8 mouse cellular contexts compared by ENCODE assay signal in the genomic region with DNA sequence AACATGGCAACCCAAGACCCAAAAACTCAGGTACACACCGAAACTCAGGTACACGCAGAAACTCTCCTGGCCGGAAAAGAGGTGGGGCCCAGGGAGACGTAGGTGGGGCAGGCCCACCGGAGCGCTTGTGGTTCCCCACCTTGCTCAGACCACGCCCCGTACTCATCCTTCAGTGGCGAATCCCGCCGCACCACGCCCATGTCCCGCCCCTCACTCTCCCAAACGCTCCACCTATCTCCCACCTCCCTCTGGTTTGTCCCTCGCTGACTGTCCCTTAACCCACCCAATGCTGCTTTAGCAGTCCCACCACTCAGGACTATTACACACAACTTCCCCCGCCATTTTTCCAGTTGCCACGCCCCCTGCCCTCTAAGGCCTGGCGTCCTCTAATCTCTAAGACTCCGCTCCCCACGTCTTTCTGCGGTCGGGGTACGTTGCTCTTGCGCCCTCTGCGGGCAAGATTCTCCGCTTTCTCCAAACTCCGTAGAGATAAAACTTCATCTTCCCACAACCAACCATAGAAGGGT. TPM values are rescaled to one million over a fixed set of nuclear protein-coding genes. Genes with fewer than 3 reads are reported as not detected.
DNase-seq lines count a peak whose midpoint lies in the region; ATAC-seq and TF ChIP-seq lines count a peak whose summit lies in the region.

No protein-coding gene starts in this region.

- H3K4me3 ChIP-seq in gastrocnemius, adult 2 months, result peak overlapping the region; percentile 73
- H3K4me3 ChIP-seq in hindbrain, embryonic 16.5 days (ENCODE audit: low read length), result peak overlapping the region; percentile 54

- H3K36me3 ChIP-seq in hindbrain, embryonic 16.5 days (ENCODE audit: control insufficient read depth, insufficient read depth, low read length), result no peaks in the 10 kb centered on the region

- CTCF ChIA-PET in Patski (lab: Charles Lee), result interaction anchor here (0.6 to 3.2 kb wide), 4 partner anchors 14 to 84 kb away, joined by 3 to 17 read pairs (median 4); no protein-coding TSS in a partner anchor

- H3K27me3 ChIP-seq in Patski, result no peaks in the 10 kb centered on the region
- peaks cover 13% of the 10 kb centered on the region for H3K27me3 ChIP-seq in hindbrain, embryonic 16.5 days (replicated peaks; ENCODE audit: control insufficient read depth, insufficient read depth, low read length)

- peaks cover 18% of the 10 kb centered on the region; the same call in 1 of the 2 replicates for H3K4me1 ChIP-seq in hindbrain, embryonic 16.5 days (ENCODE audit: control insufficient read depth, insufficient read depth, low read depth, low read length)

- peak overlapping the region; percentile 94 for H3K4me2 ChIP-seq in hindbrain, embryonic 16.5 days (ENCODE audit: low read length)

- peak; percentile 46 for ATAC-seq in Patski
- peak; percentile 85 for ATAC-seq in hindbrain, embryonic 16.5 days
- ATAC-seq in megakaryocyte-erythroid progenitor cell, adult 5-6 weeks (replicated peaks; ENCODE audit: low FRiP score, low TSS enrichment, poor library complexity, severe bottlenecking), result peak; percentile 81

- in situ Hi-C loops in Patski (cut with MboI; ENCODE audit: low pct_unique_long_range_greater_than_20kb), result loop anchor here (10.0 kb wide), 1 partner anchor 58 kb away; no protein-coding TSS in a partner anchor

- H3K9me3 ChIP-seq in hindbrain, embryonic 16.5 days (ENCODE audit: control insufficient read depth, low read length), result no peaks in the 10 kb centered on the region

- peak; percentile 84 for DNase-seq in Patski (ENCODE audit: low read depth, low spot score)
- DNase-seq in cerebellum, postnatal 14 days, result peak; percentile 70 to 77
- DNase-seq in gastrocnemius, adult 2 months, result peak; percentile 91
- peak; percentile 74 to 78 for DNase-seq in left cerebral cortex, postnatal 14 days (ENCODE audit: low spot score in 2 of 2)
- DNase-seq in right cerebral cortex, postnatal 14 days, result peak; percentile 80
- peak; percentile 83 to 87 for DNase-seq in urinary bladder, postnatal 36 days (ENCODE audit: low spot score in 2 of 2)

- H3K27ac ChIP-seq in gastrocnemius, adult 2 months, result peak overlapping the region; percentile 96
- H3K27ac ChIP-seq in hindbrain, embryonic 16.5 days (ENCODE audit: low read depth, low read length), result peak overlapping the region; percentile 74

- 1% methylated on average over 24 of the region's 27 CpGs for WGBS in hindbrain, embryonic 16.5 days

- POLR2A ChIA-PET in Patski (lab: Charles Lee), result interaction anchor here (0.7 to 4.4 kb wide), 4 partner anchors 13 to 25 kb away, joined by 3 to 33 read pairs (median 24); no protein-coding TSS in a partner anchor

- peak overlapping the region; percentile 67 for H3K9ac ChIP-seq in hindbrain, embryonic 16.5 days (ENCODE audit: low read depth, low read length)

- intact Hi-C loops in gastrocnemius, adult 2 months (cut with DNase I), result loop anchor here (1.0 kb wide), 1 partner anchor 25 kb away; no protein-coding TSS in a partner anchor
- intact Hi-C loops in left cerebral cortex, postnatal 14 days (cut with DNase I), result loop anchor here (1.0 kb wide), 1 partner anchor 25 kb away; no protein-coding TSS in a partner anchor

- no peak for TF ChIP-seq CTCF in Patski (IDR thresholded peaks at IDR 0.05)
- peak; percentile 86 for TF ChIP-seq CTCF in gastrocnemius, adult 2 months (IDR thresholded peaks at IDR 0.05)

RNA-seq across cellular contexts. Expression of gene Arhgef17, which starts 0.6 kb away (rescaled TPM):
- 78.8 TPM for polyA plus RNA-seq in Patski (2021)
- 10 to 100 TPM; 20.9 to 33.3 TPM for total RNA-seq in gastrocnemius, adult 2 months (2021)
- polyA plus RNA-seq in hindbrain, embryonic 16.5 days (2015; fragmentation: Nextera tagmentation; extraction: Ambion mirVana), result 13.6 and 18.2 TPM in 2 replicates
- total RNA-seq in left cerebral cortex, postnatal 14 days (2021), result 10 to 100 TPM; 81.3 to 91.6 TPM
- total RNA-seq in megakaryocyte-erythroid progenitor cell, adult 5-6 weeks (2014; fragmentation: Nextera tagmentation), result not detected in 2 replicates
- total RNA-seq in megakaryocyte-erythroid progenitor cell, adult 5-6 weeks (2017), result not detected in 2 replicates

RNA-seq across cellular contexts. Expression of gene P2ry6, which starts 41.9 kb away (rescaled TPM):
- 0.22 TPM for polyA plus RNA-seq in Patski (2021)
- 1 to 10 TPM in 1 of 2 experiments, under 1 TPM in 1; 0.82 to 1.4 TPM for total RNA-seq in gastrocnemius, adult 2 months (2021)
- 2.7 and 4.8 TPM in 2 replicates for polyA plus RNA-seq in hindbrain, embryonic 16.5 days (2015; fragmentation: Nextera tagmentation; extraction: Ambion mirVana)
- 1 to 10 TPM; 4.2 to 4.3 TPM for total RNA-seq in left cerebral cortex, postnatal 14 days (2021)
- total RNA-seq in megakaryocyte-erythroid progenitor cell, adult 5-6 weeks (2014; fragmentation: Nextera tagmentation), result not detected in 2 replicates
- not detected in 2 replicates for total RNA-seq in megakaryocyte-erythroid progenitor cell, adult 5-6 weeks (2017)

Comparison
In these comparisons a context has a peak if more than half of its experiments do, and no peak if none do; other contexts are left out.
1. Peak in every context shown above with its lines: DNase-seq, ATAC-seq, H3K4me3 ChIP-seq and H3K27ac ChIP-seq.
2. RNA of gene Arhgef17, which starts 0.6 kb away (total RNA-seq): 81.3 to 91.6 TPM in left cerebral cortex, postnatal 14 days and 20.9 to 33.3 TPM in gastrocnemius, adult 2 months; not detected in megakaryocyte-erythroid progenitor cell, adult 5-6 weeks; every median in the first group is over 10 times any median in the second.